Mouse (Mus musculus): ENCODE data around the gene Phxr2. TPM values are rescaled to one million over a fixed set of nuclear protein-coding genes. Genes with fewer than 3 reads are reported as not detected.

Gene Phxr2
- total and polyA plus RNA-seq, 3 experiments = not detected

DNA sequence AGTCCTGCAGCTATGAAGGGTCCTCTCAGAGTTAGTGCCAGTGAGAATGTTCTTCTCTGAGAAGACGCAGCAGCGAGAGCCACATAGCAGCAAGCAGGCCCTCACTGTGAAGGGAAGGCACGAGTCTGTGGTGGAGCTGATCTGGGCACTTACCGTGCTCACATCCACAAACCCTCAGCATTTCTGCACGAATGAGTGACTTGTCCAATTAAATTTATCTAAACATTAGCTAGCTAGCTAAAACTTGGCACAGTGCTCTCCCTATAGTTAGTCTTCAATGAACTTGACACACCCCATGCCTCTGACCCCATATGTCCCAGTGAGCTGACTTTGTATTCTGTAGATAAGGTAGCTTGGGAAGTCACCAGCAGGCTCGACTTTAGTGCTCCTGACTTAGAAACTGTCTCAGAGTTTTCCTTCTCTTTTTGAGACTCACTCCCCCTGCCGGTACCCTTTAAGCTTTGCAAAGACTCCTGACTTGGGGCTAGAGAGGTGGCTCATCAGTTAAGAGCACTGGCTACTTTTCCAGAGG is 39.7 kb upstream of the Phxr2 start:
- H3K27ac ChIP-seq (ENCODE audit: insufficient read depth, low read depth) = no peak overlapping the region
- peaks cover 0 to 30% of the 10 kb centered on the region in 2 experiments for H3K36me3 ChIP-seq (replicated peaks in 1 of 2; ENCODE audit: control insufficient read depth in 1 of 2, insufficient read depth in 1 of 2, low read length in 1 of 2)
- peaks cover 0 to 7% of the 10 kb centered on the region in 2 experiments; a peak in 2 of 4 replicates for H3K4me1 ChIP-seq (ENCODE audit: control insufficient read depth in 1 of 2, insufficient read depth in 2 of 2)
- no peak overlapping the region for H3K9ac ChIP-seq (ENCODE audit: insufficient read depth, low read depth)
- no peak overlapping the region for H3K4me2 ChIP-seq (ENCODE audit: insufficient read depth, low read depth, poor library complexity, severe bottlenecking)
- no peaks in the 10 kb centered on the region for H3K9me3 ChIP-seq (replicated peaks; ENCODE audit: low read length)
- TF ChIP-seq SMC3 (IDR thresholded peaks at IDR 0.05; ENCODE audit: low read depth, low read length) = no peak
- no peak for TF ChIP-seq RAD21 (IDR thresholded peaks at IDR 0.05; ENCODE audit: low read depth, low read length)
- TF ChIP-seq CTCF (conservative IDR thresholded peaks at IDR 0.05 in 1 of 2, IDR thresholded peaks at IDR 0.05 in 1 of 2; ENCODE audit: low read depth in 2 of 2, low read length in 2 of 2) = peak in 1 of 2 experiments; percentile 13; a peak in 1 of 4 replicates
- TF ChIP-seq ZKSCAN1 (IDR thresholded peaks at IDR 0.05; ENCODE audit: borderline replicate concordance, low read depth, low read length) = no peak
- no peak for TF ChIP-seq BHLHE40 (IDR thresholded peaks at IDR 0.05; ENCODE audit: low read depth, low read length)
- no peaks in the 10 kb centered on the region for H3K79me2 ChIP-seq (replicated peaks; ENCODE audit: control insufficient read depth, extremely low read depth, insufficient read depth, poor library complexity, severe bottlenecking)
- in situ Hi-C loops (cut with MboI; ENCODE audit: low pct_ligation_motif_present, low pct_unique_long_range_greater_than_20kb, low sequenced_read_pairs) = no loop called here
- no peak for DNase-seq (ENCODE audit: extremely low read depth)
- no peak overlapping the region for H3K4me3 ChIP-seq (replicated peaks in 1 of 3; ENCODE audit: low read depth in 2 of 3, low read length in 2 of 3, poor library complexity in 1 of 3)
- no peaks in the 10 kb centered on the region for H3K27me3 ChIP-seq (replicated peaks)
- dilution Hi-C loops (cut with MboI; ENCODE audit: extremely low pct_ligation_motif_present, extremely low pct_unique_long_range_greater_than_20kb, low sequenced_read_pairs) = no loop called here

DNA sequence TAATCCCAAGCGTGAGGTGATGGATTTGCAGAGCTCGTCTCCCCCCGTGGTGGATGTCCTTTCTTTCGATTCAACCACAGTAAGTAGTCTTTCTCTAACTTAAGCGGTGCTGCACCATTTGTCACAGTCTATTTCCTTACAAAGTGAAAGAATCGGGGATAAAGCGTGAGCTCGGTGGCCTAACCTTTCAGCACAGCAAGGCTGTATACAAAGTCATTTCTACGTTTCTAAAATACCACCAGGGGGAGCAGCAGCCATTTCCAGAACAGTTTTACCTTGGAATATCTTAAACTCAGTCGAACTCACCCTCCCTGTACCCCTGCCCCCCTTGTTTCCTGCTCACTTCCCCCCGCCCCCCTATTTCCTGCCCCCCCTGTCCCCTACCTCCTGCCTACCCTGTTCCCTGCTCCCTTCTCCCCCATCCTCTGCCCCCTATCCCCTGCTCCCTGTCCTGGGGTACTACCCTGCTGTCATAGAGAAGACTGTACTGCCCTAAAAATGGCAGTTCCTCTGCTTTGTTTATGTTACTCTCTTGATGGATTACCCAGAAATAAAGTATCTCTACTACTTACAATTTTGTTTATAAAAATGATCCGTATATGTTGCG is 38.8 kb upstream of the Phxr2 start:
- peak; percentile 45 for DNase-seq (ENCODE audit: extremely low read depth)
- H3K79me2 ChIP-seq (replicated peaks; ENCODE audit: control insufficient read depth, extremely low read depth, insufficient read depth, poor library complexity, severe bottlenecking) = no peaks in the 10 kb centered on the region
- H3K9me3 ChIP-seq (replicated peaks; ENCODE audit: low read length) = no peaks in the 10 kb centered on the region
- no peak overlapping the region for H3K4me3 ChIP-seq (replicated peaks in 1 of 3; ENCODE audit: low read depth in 2 of 3, low read length in 2 of 3, poor library complexity in 1 of 3)
- in situ Hi-C loops (cut with MboI; ENCODE audit: low pct_ligation_motif_present, low pct_unique_long_range_greater_than_20kb, low sequenced_read_pairs) (no loop called here), dilution Hi-C loops (cut with MboI; ENCODE audit: extremely low pct_ligation_motif_present, extremely low pct_unique_long_range_greater_than_20kb, low sequenced_read_pairs) (no loop called here)
- no peak overlapping the region for H3K4me2 ChIP-seq (ENCODE audit: insufficient read depth, low read depth, poor library complexity, severe bottlenecking)
- H3K9ac ChIP-seq (ENCODE audit: insufficient read depth, low read depth) = no peak overlapping the region
- TF ChIP-seq HCFC1 (IDR thresholded peaks at IDR 0.05; ENCODE audit: low read depth, low read length) (no peak), TCF12 (IDR thresholded peaks at IDR 0.05; ENCODE audit: low read depth, low read length) (no peak), CTCF (conservative IDR thresholded peaks at IDR 0.05 in 1 of 2, IDR thresholded peaks at IDR 0.05 in 1 of 2; ENCODE audit: low read depth in 2 of 2, low read length in 2 of 2) (peak; percentile 33 to 65; a peak in 3 of 4 replicates), E2F4 (IDR thresholded peaks at IDR 0.05; ENCODE audit: insufficient replicate concordance, low read depth, low read length) (no peak), POLR2AphosphoS2 (IDR thresholded peaks at IDR 0.05; ENCODE audit: low read depth, low read length) (no peak), BHLHE40 (IDR thresholded peaks at IDR 0.05; ENCODE audit: low read depth, low read length) (no peak), SMC3 (IDR thresholded peaks at IDR 0.05; ENCODE audit: low read depth, low read length) (peak; percentile 74), RAD21 (IDR thresholded peaks at IDR 0.05; ENCODE audit: low read depth, low read length) (peak; percentile 49)
- H3K27ac ChIP-seq (ENCODE audit: insufficient read depth, low read depth) = no peak overlapping the region
- no peaks in the 10 kb centered on the region for H3K27me3 ChIP-seq (replicated peaks)
- H3K36me3 ChIP-seq (replicated peaks in 1 of 2; ENCODE audit: control insufficient read depth in 1 of 2, insufficient read depth in 1 of 2, low read length in 1 of 2) = peaks cover 4 to 36% of the 10 kb centered on the region in 2 experiments
- H3K4me1 ChIP-seq (ENCODE audit: control insufficient read depth in 1 of 2, insufficient read depth in 2 of 2) = peaks cover 0 to 7% of the 10 kb centered on the region in 2 experiments; a peak in 2 of 4 replicates

DNA sequence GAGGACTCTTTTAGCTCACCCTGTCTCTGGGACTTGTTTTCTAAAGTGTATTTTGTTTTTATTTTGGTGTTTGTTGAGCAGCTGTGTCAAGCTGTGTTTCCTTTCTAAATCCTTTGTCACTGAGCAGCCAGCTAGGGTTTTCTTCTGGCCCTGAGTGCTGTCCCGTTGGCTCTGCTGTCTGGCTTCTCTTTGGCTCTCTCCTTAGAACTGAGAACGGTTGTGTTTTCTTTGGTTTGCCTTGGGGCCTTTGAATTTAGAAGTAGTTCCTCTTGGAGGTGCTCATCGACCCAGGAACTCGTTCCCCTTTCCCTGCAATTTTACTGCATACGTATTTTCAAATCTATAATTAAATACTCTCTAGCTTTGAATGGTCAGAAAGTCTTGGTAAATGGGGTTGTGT is 36.9 kb upstream of the Phxr2 start:
- Histone ChIP-seq H3K27ac (ENCODE audit: insufficient read depth, low read depth) (no peak overlapping the region), H3K36me3 (replicated peaks in 1 of 2; ENCODE audit: control insufficient read depth in 1 of 2, insufficient read depth in 1 of 2, low read length in 1 of 2) (peaks cover 5 to 35% of the 10 kb centered on the region in 2 experiments), H3K27me3 (replicated peaks) (no peaks in the 10 kb centered on the region), H3K9me3 (replicated peaks; ENCODE audit: low read length) (no peaks in the 10 kb centered on the region), H3K4me1 (ENCODE audit: control insufficient read depth in 1 of 2, insufficient read depth in 2 of 2) (peaks cover 0 to 7% of the 10 kb centered on the region in 2 experiments; a peak in 2 of 4 replicates), H3K79me2 (replicated peaks; ENCODE audit: control insufficient read depth, extremely low read depth, insufficient read depth, poor library complexity, severe bottlenecking) (no peaks in the 10 kb centered on the region), H3K9ac (ENCODE audit: insufficient read depth, low read depth) (no peak overlapping the region), H3K4me2 (ENCODE audit: insufficient read depth, low read depth, poor library complexity, severe bottlenecking) (no peak overlapping the region), H3K4me3 (replicated peaks in 1 of 3; ENCODE audit: low read depth in 2 of 3, low read length in 2 of 3, poor library complexity in 1 of 3) (no peak overlapping the region)
- TF ChIP-seq NRF1 (IDR thresholded peaks at IDR 0.05; ENCODE audit: low read depth, low read length) (no peak), HCFC1 (IDR thresholded peaks at IDR 0.05; ENCODE audit: low read depth, low read length) (no peak), CHD1 (IDR thresholded peaks at IDR 0.05; ENCODE audit: low read depth, low read length) (no peak), IRF4 (IDR thresholded peaks at IDR 0.05; ENCODE audit: low read depth, low read length) (no peak), ETS1 (conservative IDR thresholded peaks at IDR 0.05; ENCODE audit: low read depth, low read length) (no peak), JUN (IDR thresholded peaks at IDR 0.05; ENCODE audit: insufficient read depth, low read depth, low read length) (no peak), SMC3 (IDR thresholded peaks at IDR 0.05; ENCODE audit: low read depth, low read length) (no peak), RAD21 (IDR thresholded peaks at IDR 0.05; ENCODE audit: low read depth, low read length) (no peak), CHD2 (IDR thresholded peaks at IDR 0.05; ENCODE audit: low read length) (no peak), EP300 (IDR thresholded peaks at IDR 0.05; ENCODE audit: low read length) (no peak), KAT2A (IDR thresholded peaks at IDR 0.05; ENCODE audit: insufficient replicate concordance, low read length) (no peak), USF1 (IDR thresholded peaks at IDR 0.05; ENCODE audit: low read depth, low read length) (no peak), ZNF384 (IDR thresholded peaks at IDR 0.05; ENCODE audit: low read depth, low read length) (no peak), TBP (conservative IDR thresholded peaks at IDR 0.05; ENCODE audit: low read depth, low read length) (no peak), BHLHE40 (IDR thresholded peaks at IDR 0.05; ENCODE audit: low read depth, low read length) (no peak), USF2 (conservative IDR thresholded peaks at IDR 0.05; ENCODE audit: low read depth, low read length) (no peak), RCOR1 (conservative IDR thresholded peaks at IDR 0.05; ENCODE audit: low read depth, low read length) (no peak), MAX (IDR thresholded peaks at IDR 0.05; ENCODE audit: low read length) (no peak)
- dilution Hi-C loops (cut with MboI; ENCODE audit: extremely low pct_ligation_motif_present, extremely low pct_unique_long_range_greater_than_20kb, low sequenced_read_pairs) (no loop called here), in situ Hi-C loops (cut with MboI; ENCODE audit: low pct_ligation_motif_present, low pct_unique_long_range_greater_than_20kb, low sequenced_read_pairs) (no loop called here)
- no peak for DNase-seq (ENCODE audit: extremely low read depth)

Measured in CH12.LX (cell line).